ENCODE assay signal across 13 mouse cellular contexts in genomic region chr4:118077293-118077752, GRCm38 (mm10). TPM values are rescaled to one million over a fixed set of nuclear protein-coding genes. Genes with fewer than 3 reads are reported as not detected.
DNase-seq lines count a peak whose midpoint lies in the region; ATAC-seq lines count a peak whose summit lies in the region.
"Had no signal": no experiment of that assay in that cellular context is flagged by ENCODE, and none has a peak within 500 bp of the region (broad histone marks: within the 10 kb centered on the region; RNA-seq: fewer than 3 reads in every experiment).

No protein-coding gene starts in this region.

- no peak overlapping the region for H3K4me2 ChIP-seq in liver, embryonic 12.5 days
- no peak overlapping the region for H3K4me2 ChIP-seq in embryonic facial prominence, embryonic 14.5 days (ENCODE audit: low read depth, low read length)
- peak overlapping the region; percentile 46 for H3K4me2 ChIP-seq in kidney, embryonic 15.5 days
- no peak overlapping the region for H3K4me2 ChIP-seq in limb, embryonic 15.5 days
- H3K4me2 ChIP-seq: heart, embryonic 12.5 days had no signal

- DNase-seq in liver: no peak
- DNase-seq in embryonic facial prominence, embryonic 14.5 days (ENCODE audit: low spot score): peak; percentile 88
- no peak for DNase-seq in right cerebral cortex, postnatal 36 days (ENCODE audit: low spot score in 2 of 2)
- DNase-seq in gastrocnemius, postnatal 10 days: no peak
- no peak for DNase-seq in yolk sac, embryonic 10.5 days (ENCODE audit: low spot score)
- DNase-seq: cerebellum, adult 18-20 months had no signal

- H3K27ac ChIP-seq in liver, embryonic 12.5 days: peak overlapping the region; percentile 97; the same call in 1 of the 2 replicates
- H3K27ac ChIP-seq in embryonic facial prominence, embryonic 14.5 days (replicated peaks; ENCODE audit: low read depth, low read length): no peak overlapping the region; the same call in 1 of the 2 replicates
- H3K27ac ChIP-seq in kidney, embryonic 15.5 days: peak overlapping the region; percentile 82
- peak overlapping the region; percentile 65; the same call in 1 of the 2 replicates for H3K27ac ChIP-seq in limb, embryonic 15.5 days
- H3K27ac ChIP-seq: hindbrain, postnatal 0 days had no signal

- WGBS in liver, embryonic 12.5 days (ENCODE audit: insufficient replicate concordance): 66% methylated on average over 12 of the region's 12 CpGs
- WGBS in embryonic facial prominence, embryonic 14.5 days: 34% methylated on average over 12 of the region's 12 CpGs
- WGBS in kidney, embryonic 15.5 days: 12% methylated on average over 12 of the region's 12 CpGs
- 19% methylated on average over 12 of the region's 12 CpGs for WGBS in limb, embryonic 15.5 days

- H3K9ac ChIP-seq in liver, embryonic 12.5 days: peak overlapping the region; percentile 54
- H3K9ac ChIP-seq in embryonic facial prominence, embryonic 14.5 days (ENCODE audit: low read depth, low read length): no peak overlapping the region
- 0 out of 2 replicates have a peak overlapping the region, but pooled peaks have one; percentile 29 for H3K9ac ChIP-seq in kidney, embryonic 15.5 days
- H3K9ac ChIP-seq in limb, embryonic 15.5 days: no peak overlapping the region
- H3K9ac ChIP-seq: heart, embryonic 12.5 days had no signal

- peaks cover 7% of the 10 kb centered on the region; the same call in 1 of the 2 replicates for H3K36me3 ChIP-seq in liver, embryonic 12.5 days
- 0 out of 2 replicates have a peak, but pooled peaks cover 6% of the 10 kb centered on the region for H3K36me3 ChIP-seq in embryonic facial prominence, embryonic 14.5 days (ENCODE audit: control insufficient read depth, insufficient read depth, low read length)
- no peaks in the 10 kb centered on the region for H3K36me3 ChIP-seq in kidney, embryonic 15.5 days
- H3K36me3 ChIP-seq in limb, embryonic 15.5 days: no peaks in the 10 kb centered on the region

- H3K4me3 ChIP-seq in liver, embryonic 12.5 days: no peak overlapping the region
- H3K4me3 ChIP-seq in embryonic facial prominence, embryonic 14.5 days (ENCODE audit: low read depth, low read length): no peak overlapping the region
- H3K4me3 ChIP-seq in kidney, embryonic 15.5 days (replicated peaks): peak overlapping the region; percentile 18
- no peak overlapping the region for H3K4me3 ChIP-seq in limb, embryonic 15.5 days
- H3K4me3 ChIP-seq: heart, embryonic 12.5 days; myocyte had no signal

- H3K27me3 ChIP-seq in liver, embryonic 12.5 days (replicated peaks): no peaks in the 10 kb centered on the region
- H3K27me3 ChIP-seq in embryonic facial prominence, embryonic 14.5 days (replicated peaks; ENCODE audit: control insufficient read depth, insufficient read depth, low read length): no peaks in the 10 kb centered on the region
- H3K27me3 ChIP-seq in kidney, embryonic 15.5 days: no peaks in the 10 kb centered on the region
- H3K27me3 ChIP-seq in limb, embryonic 15.5 days: no peaks in the 10 kb centered on the region
- H3K27me3 ChIP-seq: CH12.LX; heart, embryonic 12.5 days had no signal

- ATAC-seq in liver, embryonic 12.5 days: no peak
- no peak; the same call in 1 of the 2 replicates for ATAC-seq in embryonic facial prominence, embryonic 14.5 days (ENCODE audit: low read depth)
- peak; percentile 74; the same call in 1 of the 2 replicates for ATAC-seq in kidney, embryonic 15.5 days (replicated peaks; ENCODE audit: low FRiP score)
- ATAC-seq in limb, embryonic 15.5 days (ENCODE audit: insufficient number of reproducible peaks, low FRiP score, low TSS enrichment, low read depth): peak; percentile 71
- ATAC-seq: hindbrain, postnatal 0 days had no signal

- peaks cover 76% of the 10 kb centered on the region for H3K4me1 ChIP-seq in liver, embryonic 12.5 days
- H3K4me1 ChIP-seq in embryonic facial prominence, embryonic 14.5 days (ENCODE audit: control insufficient read depth, insufficient read depth, low read length): no peaks in the 10 kb centered on the region
- peaks cover 31% of the 10 kb centered on the region for H3K4me1 ChIP-seq in kidney, embryonic 15.5 days
- H3K4me1 ChIP-seq in limb, embryonic 15.5 days: peaks cover 27% of the 10 kb centered on the region

- H3K9me3 ChIP-seq in liver, embryonic 12.5 days (replicated peaks): 0 out of 2 replicates have a peak, but pooled peaks cover 6% of the 10 kb centered on the region
- no peaks in the 10 kb centered on the region for H3K9me3 ChIP-seq in embryonic facial prominence, embryonic 14.5 days (ENCODE audit: control insufficient read depth, low read length)
- peaks cover 3% of the 10 kb centered on the region; the same call in 1 of the 2 replicates for H3K9me3 ChIP-seq in kidney, embryonic 15.5 days (replicated peaks)
- no peaks in the 10 kb centered on the region for H3K9me3 ChIP-seq in limb, embryonic 15.5 days

RNA-seq across cellular contexts. Expression of gene St3gal3, which starts 57.4 kb away (rescaled TPM):
- polyA plus RNA-seq in liver, embryonic 12.5 days (2016; fragmentation: Nextera tagmentation; extraction: Ambion mirVana): 2.0 and 2.9 TPM in 2 replicates
- polyA plus RNA-seq in embryonic facial prominence, embryonic 14.5 days (2014; fragmentation: Nextera tagmentation; extraction: Ambion mirVana): 5.6 and 6.6 TPM in 2 replicates
- polyA plus RNA-seq in kidney, embryonic 15.5 days (2015; fragmentation: Nextera tagmentation; extraction: Ambion mirVana): 8.8 and 9.8 TPM in 2 replicates
- 6.3 and 9.6 TPM in 2 replicates for polyA plus RNA-seq in limb, embryonic 15.5 days (2015; fragmentation: Nextera tagmentation; extraction: Ambion mirVana)
- 10 to 100 TPM; 40.9 to 48.9 TPM for total RNA-seq in gastrocnemius, postnatal 10 days (2021)

Comparison
In these comparisons a context has a peak if more than half of its experiments do, and no peak if none do; other contexts are left out.
1. ATAC-seq: peak in kidney, embryonic 15.5 days (single experiment) and limb, embryonic 15.5 days (single experiment); none in liver, embryonic 12.5 days (single experiment) and embryonic facial prominence, embryonic 14.5 days (single experiment).
2. H3K9ac ChIP-seq: peak in liver, embryonic 12.5 days (single experiment) and kidney, embryonic 15.5 days (single experiment); none in embryonic facial prominence, embryonic 14.5 days (single experiment) and limb, embryonic 15.5 days (single experiment).